Mouse (Mus musculus) lung, postnatal 25 days (tissue): Measurements from ENCODE around the gene Eef1akmt3.
"Not testable (repeated sequence)": the region's sequence is repeated elsewhere in the genome, so short reads cannot be mapped to it uniquely, and the experiment has no call there.

ENCODE experiments used
- DNase-seq: peaks from one replicate; pipeline ENCODE4 v3.0.0; 2022; ENCODE audit warnings: low spot score

Gene Eef1akmt3

DNA sequence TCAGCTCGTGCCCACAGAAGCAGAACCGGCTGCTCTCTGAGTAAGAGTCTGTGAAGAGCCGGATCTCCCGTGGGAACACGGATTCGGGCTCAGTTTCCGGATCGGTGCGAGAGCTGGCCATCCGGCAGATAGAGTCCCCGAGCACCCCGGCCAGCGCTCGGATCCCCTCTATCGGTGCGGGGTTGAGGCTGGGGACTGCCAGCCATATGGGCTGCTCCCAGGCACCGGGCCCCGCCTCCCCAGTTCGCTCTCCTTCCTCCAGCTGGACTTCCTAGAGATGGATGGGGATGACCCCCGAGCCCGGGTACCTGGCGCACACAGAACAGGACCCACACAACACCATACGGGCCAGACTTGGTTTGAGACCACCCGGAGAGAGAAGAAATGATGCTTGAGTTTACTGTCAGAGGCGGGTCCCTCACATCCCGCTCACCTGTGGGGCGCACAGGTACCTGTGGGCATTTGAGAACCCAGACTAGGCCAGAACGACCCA lies at the start of gene Eef1akmt3, which contains the start of gene Mettl1:
Gene Eef1akmt3 (minus strand): TSS at position 240 of the 493 bp plus-strand sequence.
Gene Mettl1 (plus strand): TSS at position 141 of the 493 bp plus-strand sequence.
- DNase-seq: no peak

DNA sequence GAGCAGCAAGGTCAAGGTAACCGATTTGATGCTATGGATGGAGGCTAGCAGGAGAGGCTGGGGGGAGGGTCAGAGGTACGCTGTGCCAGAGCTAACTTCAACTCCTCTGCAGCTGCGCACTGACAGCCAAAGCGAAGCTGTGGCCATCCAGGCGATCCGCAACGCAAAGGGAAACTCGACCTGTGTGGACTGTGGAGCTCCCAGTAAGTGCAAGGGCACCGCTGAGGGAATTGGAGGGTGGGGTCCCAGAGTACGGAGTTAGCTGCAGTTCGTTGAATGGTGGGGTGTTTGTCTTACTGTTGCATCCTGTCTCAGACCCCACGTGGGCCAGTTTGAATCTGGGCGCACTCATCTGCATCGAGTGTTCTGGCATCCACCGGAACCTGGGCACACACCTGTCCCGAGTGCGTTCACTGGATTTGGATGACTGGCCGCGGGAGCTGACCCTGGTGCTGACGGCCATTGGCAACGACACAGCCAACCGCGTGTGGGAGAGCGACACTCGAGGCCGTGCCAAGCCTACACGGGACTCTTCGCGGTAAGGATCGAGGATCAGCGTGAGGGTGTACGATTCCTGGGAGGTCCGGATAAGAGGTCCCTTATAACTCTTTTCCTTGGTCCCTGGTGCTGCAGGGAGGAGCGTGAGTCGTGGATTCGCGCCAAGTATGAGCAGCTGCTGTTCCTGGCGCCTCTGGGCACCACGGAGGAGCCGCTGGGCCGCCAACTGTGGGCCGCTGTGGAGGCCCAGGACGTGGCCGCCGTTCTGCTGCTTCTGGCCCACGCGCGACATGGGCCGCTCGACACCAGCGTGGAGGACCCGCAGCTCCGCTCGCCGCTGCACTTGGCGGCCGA lies 49.5 kb upstream of the Eef1akmt3 start:
- DNase-seq: peak; percentile 39

DNA sequence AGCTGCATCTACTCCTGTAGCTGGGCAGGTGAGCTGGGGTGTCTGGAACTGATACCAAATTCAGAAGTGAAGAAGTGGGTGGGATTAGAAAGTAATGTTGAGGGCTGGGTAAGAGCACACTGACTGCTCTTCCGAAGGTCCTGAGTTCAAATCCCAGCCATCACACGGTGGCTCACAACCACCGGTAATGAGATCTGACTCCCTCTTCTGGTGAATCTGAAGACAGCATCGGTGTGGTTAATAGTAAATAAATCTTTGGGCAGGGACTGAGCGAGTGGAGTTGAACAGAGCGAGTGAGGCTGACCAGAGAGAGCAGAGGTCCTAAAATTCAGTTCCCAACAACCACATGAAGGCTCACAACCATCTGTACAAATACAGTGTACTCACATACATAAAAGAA lies 44.3 kb upstream of the Eef1akmt3 start:
- no peak for DNase-seq

DNA sequence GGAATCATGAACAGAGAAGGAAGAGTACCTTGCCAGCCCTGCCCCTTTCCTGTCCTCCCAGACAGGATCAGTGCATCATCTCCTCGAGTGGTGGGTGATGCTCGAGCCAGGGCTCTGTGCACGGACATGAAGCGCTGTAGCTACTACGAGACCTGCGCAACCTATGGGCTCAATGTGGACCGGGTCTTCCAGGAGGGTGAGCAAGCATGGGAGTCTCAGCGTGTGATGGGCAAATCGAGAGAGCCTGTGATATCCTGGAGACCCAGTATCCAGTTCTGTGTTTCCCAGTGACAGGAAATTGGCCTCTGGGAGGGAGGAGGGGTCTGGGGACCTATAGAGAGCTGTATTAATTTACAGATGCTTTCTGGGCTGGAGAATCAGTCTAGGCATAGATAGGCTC lies 43.7 kb upstream of the Eef1akmt3 start:
- DNase-seq: no peak

GRCm38 (mm10) chr10:127083915-127084306 lies 42.6 kb upstream of the Eef1akmt3 start:
- no peak for DNase-seq

DNA sequence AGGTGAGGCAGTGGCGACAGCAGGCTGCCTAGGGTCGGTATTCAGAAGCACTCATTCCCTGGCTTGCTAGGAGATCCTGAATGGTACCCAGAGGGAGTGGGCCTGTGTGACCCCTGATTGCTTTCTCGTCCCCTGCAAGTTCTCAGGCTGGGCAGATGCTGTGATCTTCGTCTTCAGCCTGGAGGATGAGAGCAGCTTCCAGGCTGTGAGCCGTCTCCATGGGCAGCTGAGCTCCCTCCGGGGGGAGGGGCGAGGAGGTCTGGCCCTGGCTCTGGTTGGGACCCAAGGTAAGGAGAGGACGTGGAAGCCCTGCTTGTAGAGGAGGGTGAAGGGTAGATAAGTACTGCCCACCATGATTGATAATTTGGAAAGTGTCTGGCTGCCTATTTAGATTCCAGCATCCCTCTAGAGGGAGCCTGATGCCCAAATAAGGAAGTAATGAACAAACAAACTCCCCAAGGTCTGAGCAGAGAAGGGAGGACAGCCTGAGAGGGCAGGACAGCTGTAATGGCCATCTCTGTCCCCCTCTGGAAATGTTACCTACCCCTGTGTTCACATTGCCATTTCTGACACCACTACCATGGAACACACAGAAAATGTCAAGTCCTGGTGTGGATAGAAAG lies 42.1 kb upstream of the Eef1akmt3 start:
- DNase-seq: no peak

DNA sequence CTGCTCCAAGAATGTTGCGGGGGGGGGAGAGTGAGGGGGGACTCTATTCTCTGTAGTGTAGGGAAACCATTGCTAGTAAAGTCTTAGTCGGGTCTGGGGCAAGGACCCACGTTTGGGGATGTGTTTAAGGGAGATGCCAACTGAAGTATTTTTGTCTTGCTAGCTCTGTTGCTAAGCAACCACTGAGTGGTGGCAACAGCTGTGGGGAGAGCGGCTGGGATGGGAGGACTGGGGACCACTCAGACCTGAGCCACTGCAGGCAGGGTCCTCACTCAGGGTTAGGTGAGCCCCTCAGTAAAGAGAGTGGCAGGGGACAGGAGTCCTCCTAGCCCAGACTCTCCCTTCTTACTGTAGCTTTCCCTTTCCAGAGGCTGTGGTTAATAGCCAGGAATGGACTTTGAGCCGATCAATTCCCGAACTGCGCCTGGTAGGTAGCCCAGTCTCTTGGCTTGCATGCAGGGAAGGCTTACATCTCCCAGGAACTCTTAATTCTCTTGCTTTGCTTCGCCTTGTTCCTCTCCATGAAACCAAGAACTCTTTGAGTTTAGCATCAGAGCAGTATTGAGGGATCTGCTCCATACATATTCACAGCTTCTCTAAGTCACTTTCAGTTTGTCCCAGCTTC lies 40.8 kb upstream of the Eef1akmt3 start:
- no peak for DNase-seq

DNA sequence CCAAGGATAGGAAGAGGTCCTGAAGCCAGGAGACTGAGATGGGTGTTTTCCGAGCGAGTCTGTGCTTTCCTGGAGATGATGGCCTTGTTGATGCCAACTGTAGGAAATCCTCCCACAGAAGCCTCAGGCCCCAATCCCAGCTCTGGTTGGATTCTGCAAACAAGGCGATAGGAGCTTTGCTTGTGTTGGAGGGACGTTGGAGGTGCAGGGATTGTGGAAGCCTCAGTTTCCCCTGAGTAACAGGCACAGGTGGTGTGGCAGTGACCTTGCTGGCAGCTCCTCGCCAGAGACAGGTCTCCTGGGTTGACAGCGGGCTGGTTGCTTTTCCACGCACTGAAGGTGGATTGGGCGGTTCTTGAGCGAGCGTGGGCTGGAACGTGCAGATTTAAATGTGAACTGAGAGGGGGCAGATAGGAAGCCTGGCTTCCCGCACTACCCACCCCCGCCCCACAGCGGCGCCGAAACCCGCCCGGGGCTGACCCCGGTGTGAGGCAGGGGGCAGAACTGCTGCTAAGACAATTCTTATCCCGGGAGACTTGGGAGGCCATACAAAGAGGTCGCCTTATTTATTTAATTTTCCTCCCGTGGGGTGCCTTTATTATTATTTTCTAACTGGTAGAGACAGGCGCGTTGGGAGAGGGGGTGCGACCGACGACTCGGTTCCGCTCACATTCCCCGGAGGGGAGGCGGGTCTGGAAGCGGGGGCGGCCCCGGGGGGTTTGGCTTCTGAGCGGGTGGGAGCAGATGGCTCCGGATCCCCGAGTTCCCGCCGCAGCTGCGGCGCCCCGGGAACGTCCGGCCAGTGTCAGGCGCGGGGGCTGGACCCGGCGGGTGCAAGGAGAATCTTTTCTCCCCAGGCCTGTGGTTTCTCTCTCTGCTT lies 39.8 kb upstream of the Eef1akmt3 start:
- DNase-seq: no peak

- DNase-seq: no peak
Measured at GRCm38 (mm10) chr10:127079665-127080391, 38.5 kb upstream of the Eef1akmt3 start.

GRCm38 (mm10) chr10:127078677-127079575 lies 37.6 kb upstream of the Eef1akmt3 start:
- no peak for DNase-seq

- DNase-seq: no peak
Measured at GRCm38 (mm10) chr10:127078001-127078676, 36.8 kb upstream of the Eef1akmt3 start.

DNA sequence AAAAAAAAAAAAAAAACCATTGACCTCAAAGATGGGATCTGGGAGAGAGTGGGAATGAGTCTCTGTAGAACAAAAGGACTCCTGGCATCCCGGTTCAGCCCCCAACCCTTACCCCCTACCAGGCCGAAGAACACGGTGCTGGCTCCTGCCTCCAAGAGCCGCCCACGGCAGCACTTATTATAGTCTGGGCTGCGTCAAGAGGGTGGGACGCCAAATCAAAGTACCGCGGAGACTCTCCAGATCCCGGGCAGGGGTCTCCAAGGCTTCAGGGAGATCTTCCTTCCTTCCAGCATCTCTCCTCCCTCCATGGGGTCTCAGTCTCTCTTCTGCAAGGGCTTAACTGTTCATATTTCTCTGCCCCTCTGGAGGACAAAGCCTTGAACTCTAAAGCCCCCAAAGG lies 36.2 kb upstream of the Eef1akmt3 start:
- DNase-seq: no peak

DNA sequence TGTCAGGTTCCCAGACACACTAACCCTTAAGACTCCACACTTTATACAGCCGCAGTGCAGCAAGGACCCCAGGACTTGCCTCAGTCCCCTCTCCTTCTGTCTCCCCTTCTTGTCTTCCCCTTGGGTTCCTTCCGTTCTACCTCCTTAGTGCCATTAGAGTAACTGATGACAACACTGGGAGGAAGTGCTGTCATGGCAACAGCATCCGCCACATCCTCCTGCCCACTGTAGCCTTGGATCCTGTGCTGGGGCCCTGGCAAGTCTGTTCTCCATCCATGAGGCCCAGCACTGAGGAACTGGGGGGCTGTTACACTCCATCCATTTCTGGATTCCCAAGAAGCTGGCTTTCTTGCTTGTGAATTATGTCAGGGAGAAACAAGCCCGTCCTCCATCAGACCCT lies 34.8 kb upstream of the Eef1akmt3 start:
- no peak for DNase-seq

GRCm38 (mm10) chr10:127075651-127076050 lies 34.3 kb upstream of the Eef1akmt3 start:
- DNase-seq: no peak

DNA sequence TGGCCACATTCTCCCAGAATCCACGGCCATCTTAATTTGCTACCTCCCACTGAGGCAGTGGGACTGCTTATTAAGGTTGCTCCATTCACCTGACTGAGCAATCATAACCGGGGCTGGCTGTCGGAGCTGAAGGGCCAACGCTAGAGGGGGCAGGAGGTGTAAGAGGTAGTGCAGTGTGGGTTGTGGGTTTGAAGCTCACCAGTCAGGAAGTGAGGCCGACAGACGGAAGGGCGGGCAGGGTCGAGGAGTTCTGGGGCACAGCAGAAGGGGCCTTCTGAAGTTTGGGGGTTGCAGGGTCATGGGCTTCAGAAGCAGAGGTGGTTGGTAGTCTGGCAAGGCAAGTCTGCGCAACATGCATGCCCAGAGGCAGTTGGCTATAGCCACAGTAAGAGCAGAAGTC lies 33.8 kb upstream of the Eef1akmt3 start, which contains the start of gene Agap2:
Gene Agap2 (plus strand): TSS at position 205 of the 400 bp plus-strand sequence.
- peak; percentile 64 for DNase-seq

DNA sequence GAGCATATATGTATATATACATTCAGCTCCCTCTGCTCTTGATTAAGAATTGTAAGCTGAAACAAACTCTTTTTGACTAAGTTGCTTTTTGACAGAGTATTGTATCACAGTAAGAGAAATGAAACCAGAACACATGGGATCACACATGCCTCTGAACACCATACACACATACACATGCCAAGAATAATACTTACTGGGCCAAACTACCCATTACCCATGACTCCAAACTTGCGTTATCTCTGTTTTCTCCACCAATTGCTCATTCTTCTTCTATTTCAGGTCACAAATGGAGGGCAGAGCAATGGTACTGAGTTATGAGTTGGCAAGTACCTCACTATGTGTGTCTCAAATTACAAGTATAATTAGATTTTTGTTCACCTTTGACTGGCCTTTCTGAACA lies 32.7 kb upstream of the Eef1akmt3 start:
- no peak for DNase-seq

DNA sequence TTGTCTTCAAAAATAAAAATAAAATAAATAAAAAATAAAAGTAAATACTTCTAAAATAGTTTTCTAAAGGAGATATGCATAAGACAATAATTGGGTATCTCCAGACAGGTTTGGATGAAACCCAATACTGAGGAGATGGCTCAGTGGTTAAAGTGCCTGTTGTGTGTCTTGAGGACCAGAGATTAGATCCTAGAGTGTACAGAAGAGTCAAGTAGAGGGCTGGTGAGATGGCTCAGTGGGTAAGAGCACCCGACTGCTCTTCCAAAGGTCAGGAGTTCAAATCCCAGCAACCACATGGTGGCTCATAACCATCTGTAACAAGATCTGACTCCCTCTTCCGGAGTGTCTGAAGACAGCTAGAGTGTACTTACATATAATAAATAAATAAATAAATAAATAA lies 31.7 kb upstream of the Eef1akmt3 start:
- not testable (repeated sequence) for DNase-seq

DNA sequence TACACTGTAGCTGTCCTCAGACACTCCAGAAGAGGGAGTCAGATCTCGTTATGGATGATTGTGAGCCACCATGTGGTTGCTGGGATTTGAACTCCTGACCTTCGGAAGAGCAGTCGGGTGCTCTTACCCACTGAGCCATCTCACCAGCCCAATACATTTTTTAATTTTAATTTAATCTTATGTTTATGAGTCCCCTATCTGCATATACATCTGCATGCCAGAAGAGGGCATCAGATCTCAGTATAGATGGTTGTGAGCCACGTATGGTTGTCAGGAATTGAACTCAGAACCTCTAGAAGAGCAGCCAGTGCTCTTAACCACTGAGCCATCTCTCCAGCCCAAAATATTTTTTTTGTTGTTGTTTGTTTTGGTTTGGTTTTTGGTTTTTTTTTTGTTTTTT lies 31.0 kb upstream of the Eef1akmt3 start:
- not testable (repeated sequence) for DNase-seq

GRCm38 (mm10) chr10:127071203-127071602 lies 29.9 kb upstream of the Eef1akmt3 start:
- no peak for DNase-seq
